Mouse (Mus musculus) liver, embryonic 16.5 days (tissue): Measurements from ENCODE around the gene Tnfrsf8. TPM values are rescaled to one million over a fixed set of nuclear protein-coding genes. Genes with fewer than 3 reads are reported as not detected.

Experiments used
- ATAC-seq: fragments of 200-750 bp; cut with Nextera tagmentation; 2 replicates; pipeline ENCODE4 v1.8.0; 2017; ENCODE audit warnings: low read depth, mild to moderate bottlenecking, moderate number of reproducible peaks, moderate library complexity
- H3K27ac ChIP-seq: fragments of 300-500 bp; sonication (generic); 2 replicates; pipeline ENCODE4 v1.5.1; 2014; ENCODE audit warnings: mild to moderate bottlenecking, low read length
- H3K27me3 ChIP-seq: fragments of 300-500 bp; sonication (generic); 2 replicates; pipeline ENCODE4 v1.6.1; 2014; ENCODE audit warnings: low read depth, low read length, mixed read lengths; ENCODE audit not compliant: control insufficient read depth, insufficient read depth
- H3K36me3 ChIP-seq: fragments of 300-500 bp; sonication (generic); 2 replicates; pipeline ENCODE4 v1.6.1; 2014; ENCODE audit warnings: mild to moderate bottlenecking; ENCODE audit not compliant: control insufficient read depth, insufficient read depth
- H3K4me1 ChIP-seq: fragments of 300-500 bp; sonication (generic); 2 replicates; pipeline ENCODE4 v1.6.1; 2014; ENCODE audit warnings: low read depth, low read length, mixed read lengths; ENCODE audit not compliant: control insufficient read depth
- H3K4me2 ChIP-seq: fragments of 300-500 bp; sonication (generic); 2 replicates; pipeline ENCODE4 v1.6.1; 2014; ENCODE audit warnings: low read depth, low read length, mixed read lengths
- H3K4me3 ChIP-seq: fragments of 300-500 bp; sonication (generic); 2 replicates; pipeline ENCODE4 v1.5.1; 2014; ENCODE audit warnings: low read depth, mild to moderate bottlenecking, low read length
- H3K9ac ChIP-seq: fragments of 300-500 bp; sonication (generic); 2 replicates; pipeline ENCODE4 v1.6.1; 2014; ENCODE audit warnings: low read depth, low read length
- H3K9me3 ChIP-seq: fragments of 300-500 bp; sonication (generic); replicated peaks from 2 replicates; pipeline ENCODE4 v1.6.1; 2016; ENCODE audit warnings: low read length; ENCODE audit not compliant: control insufficient read depth
- WGBS: fragments of 180-500 bp; shearing (Covaris S2); extraction: QIAGEN DNeasy Blood & Tissue Kit; methylation state at CpG from one replicate; pipeline ENCODE4 v1.1.7; 2014; ENCODE audit not compliant: insufficient replicate concordance; 5-methylcytosine and 5-hydroxymethylcytosine counted together
- polyA plus RNA-seq: library from polyadenylated mRNA; unstranded; fragments of >200 nt; fragmentation: Nextera tagmentation; extraction: Ambion mirVana; gene quantifications from 2 replicates; pipeline ENCODE4 v1.2.1, GENCODE M21; 2015

The Tnfrsf8 gene
- polyA plus RNA-seq, 1 experiment from 2014 or later: not detected

- H3K9me3 ChIP-seq: no peaks in the 10 kb centered on the region
- 38% methylated on average over 4 of the region's 4 CpGs for WGBS
- no peak overlapping the region for H3K9ac ChIP-seq
- no peaks in the 10 kb centered on the region; the same call in 1 of the 2 replicates for H3K4me1 ChIP-seq
- H3K4me3 ChIP-seq: no peak overlapping the region
- no peaks in the 10 kb centered on the region for H3K36me3 ChIP-seq
- ATAC-seq: no peak
- H3K27ac ChIP-seq: no peak overlapping the region
- no peaks in the 10 kb centered on the region for H3K27me3 ChIP-seq
- H3K4me2 ChIP-seq: no peak overlapping the region
These were observed 48.5 kb downstream of the Tnfrsf8 start for GRCm38 (mm10) chr4:145266505-145266904.

GRCm38 (mm10) chr4:145264761-145265160, 50.2 kb downstream of the Tnfrsf8 start:
- WGBS: 10% methylated on average over 2 of the region's 2 CpGs
- no peak overlapping the region for H3K4me3 ChIP-seq
- ATAC-seq: no peak

DNA sequence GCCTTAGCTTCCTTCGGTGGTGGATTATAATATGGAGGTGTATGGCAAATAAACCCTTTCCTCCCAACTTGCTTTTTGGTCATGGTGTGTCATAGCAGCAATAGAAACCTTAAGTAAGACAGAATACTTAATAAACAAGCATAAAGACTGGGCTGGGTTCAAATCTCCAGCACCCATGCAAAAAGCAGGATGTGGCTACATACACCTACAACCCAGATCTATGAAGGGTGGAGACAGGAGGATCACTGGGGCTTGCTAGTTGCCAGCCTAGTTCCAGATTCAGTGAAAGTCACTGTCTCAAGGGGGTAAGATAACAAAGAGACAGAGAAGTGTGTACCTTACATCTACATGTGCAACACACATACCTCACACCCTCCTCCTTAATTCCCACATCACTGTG, 51.4 kb downstream of the Tnfrsf8 start:
- no peaks in the 10 kb centered on the region for H3K27me3 ChIP-seq
- no peaks in the 10 kb centered on the region for H3K9me3 ChIP-seq
- no peak for ATAC-seq
- no peaks in the 10 kb centered on the region; the same call in 1 of the 2 replicates for H3K4me1 ChIP-seq
- H3K4me3 ChIP-seq: no peak overlapping the region
- H3K9ac ChIP-seq: no peak overlapping the region
- no peaks in the 10 kb centered on the region for H3K36me3 ChIP-seq
- WGBS: 69% methylated on average over 1 of the region's 1 CpGs
- H3K4me2 ChIP-seq: no peak overlapping the region
- no peak overlapping the region for H3K27ac ChIP-seq

More at GRCm38 (mm10) chr4:145264761-145265160, 50.2 kb downstream of the Tnfrsf8 start:
- H3K27me3 ChIP-seq: no peaks in the 10 kb centered on the region
- no peaks in the 10 kb centered on the region for H3K36me3 ChIP-seq
- H3K9ac ChIP-seq: no peak overlapping the region
- H3K4me2 ChIP-seq: no peak overlapping the region
- H3K4me1 ChIP-seq: no peaks in the 10 kb centered on the region; the same call in 1 of the 2 replicates
- no peaks in the 10 kb centered on the region for H3K9me3 ChIP-seq
- H3K27ac ChIP-seq: no peak overlapping the region

GRCm38 (mm10) chr4:145260802-145261201, 54.2 kb downstream of the Tnfrsf8 start:
- ATAC-seq: no peak
- Histone ChIP-seq H3K4me1 (no peaks in the 10 kb centered on the region), H3K27ac (no peak overlapping the region), H3K9me3 (no peaks in the 10 kb centered on the region), H3K4me3 (no peak overlapping the region), H3K36me3 (no peaks in the 10 kb centered on the region), H3K27me3 (no peaks in the 10 kb centered on the region), H3K4me2 (no peak overlapping the region), H3K9ac (no peak overlapping the region)
- WGBS: 51% methylated on average over 5 of the region's 5 CpGs

GRCm38 (mm10) chr4:145257751-145258434, 57.1 kb downstream of the Tnfrsf8 start:
- Histone ChIP-seq H3K4me1 (no peaks in the 10 kb centered on the region; the same call in 1 of the 2 replicates), H3K27me3 (no peaks in the 10 kb centered on the region), H3K36me3 (no peaks in the 10 kb centered on the region), H3K4me3 (no peak overlapping the region), H3K27ac (no peak overlapping the region), H3K9me3 (no peaks in the 10 kb centered on the region), H3K9ac (no peak overlapping the region), H3K4me2 (no peak overlapping the region)
- peak; percentile 40 for ATAC-seq
- WGBS: 55% methylated on average over 5 of the region's 5 CpGs

GRCm38 (mm10) chr4:145256144-145256543, 58.8 kb downstream of the Tnfrsf8 start:
- ATAC-seq: no peak

DNA sequence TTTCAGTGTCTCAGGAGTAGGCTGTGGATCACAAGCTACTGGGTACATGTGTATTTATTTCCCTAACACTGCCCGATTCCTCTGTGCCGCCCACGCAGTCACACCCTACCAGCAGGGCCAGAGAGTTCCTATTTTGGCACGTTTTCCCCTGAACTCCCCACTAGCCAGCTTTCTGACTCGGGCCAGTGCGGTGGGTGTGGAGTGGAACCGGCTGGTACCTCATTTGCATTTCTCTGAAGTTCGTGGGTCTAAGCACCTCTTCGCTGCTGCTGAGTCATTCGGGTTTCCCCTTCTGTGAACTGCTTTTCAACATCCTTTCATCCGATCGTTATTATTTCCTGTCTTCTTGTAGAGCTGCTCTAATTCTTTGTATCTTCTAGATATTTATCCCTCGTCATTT, 60.5 kb downstream of the Tnfrsf8 start:
- peak overlapping the region; percentile 18; the same call in 1 of the 2 replicates for H3K4me2 ChIP-seq
- WGBS: 10% methylated on average over 13 of the region's 13 CpGs
- no peak overlapping the region for H3K4me3 ChIP-seq
- no peaks in the 10 kb centered on the region for H3K27me3 ChIP-seq
- no peak overlapping the region for H3K27ac ChIP-seq
- H3K9ac ChIP-seq: no peak overlapping the region
- ATAC-seq: peak; percentile 37
- H3K9me3 ChIP-seq: no peaks in the 10 kb centered on the region
- no peaks in the 10 kb centered on the region for H3K36me3 ChIP-seq
- H3K4me1 ChIP-seq: no peaks in the 10 kb centered on the region; the same call in 1 of the 2 replicates

More at GRCm38 (mm10) chr4:145256144-145256543, 58.8 kb downstream of the Tnfrsf8 start:
- no peaks in the 10 kb centered on the region for H3K36me3 ChIP-seq
- H3K27me3 ChIP-seq: no peaks in the 10 kb centered on the region
- H3K9ac ChIP-seq: no peak overlapping the region
- no peak overlapping the region for H3K4me3 ChIP-seq
- H3K27ac ChIP-seq: no peak overlapping the region
- H3K4me2 ChIP-seq: no peak overlapping the region
- H3K9me3 ChIP-seq: no peaks in the 10 kb centered on the region
- H3K4me1 ChIP-seq: no peaks in the 10 kb centered on the region; the same call in 1 of the 2 replicates
- 66% methylated on average over 5 of the region's 5 CpGs for WGBS

GRCm38 (mm10) chr4:145252611-145253010, 62.4 kb downstream of the Tnfrsf8 start:
- H3K9me3 ChIP-seq: no peaks in the 10 kb centered on the region
- no peak overlapping the region for H3K27ac ChIP-seq
- no peak overlapping the region for H3K9ac ChIP-seq
- no peaks in the 10 kb centered on the region; the same call in 1 of the 2 replicates for H3K4me1 ChIP-seq
- ATAC-seq: no peak
- no peak overlapping the region for H3K4me3 ChIP-seq
- H3K27me3 ChIP-seq: no peaks in the 10 kb centered on the region; the same call in 1 of the 2 replicates
- WGBS: 69% methylated on average over 8 of the region's 8 CpGs
- H3K4me2 ChIP-seq: no peak overlapping the region
- H3K36me3 ChIP-seq: no peaks in the 10 kb centered on the region

DNA sequence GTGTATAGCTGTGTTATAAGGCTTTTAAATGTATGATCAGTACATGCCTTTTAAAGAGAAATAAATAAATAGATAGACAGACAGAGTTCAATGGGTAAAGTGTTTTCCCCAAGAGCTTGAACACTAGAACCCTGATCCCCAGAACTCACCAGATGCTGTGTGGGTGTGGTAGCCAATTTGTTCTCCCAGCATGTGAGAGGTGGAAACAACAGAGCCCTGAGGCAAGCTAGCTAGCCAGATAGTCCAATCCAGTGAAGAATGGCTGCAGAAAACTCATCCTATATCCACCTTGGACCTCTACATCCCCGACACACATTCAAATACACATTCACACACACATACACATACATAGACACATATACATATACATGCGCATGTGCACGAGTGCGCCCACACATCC, 63.4 kb downstream of the Tnfrsf8 start:
- 71% methylated on average over 4 of the region's 4 CpGs for WGBS
- ATAC-seq: no peak
- Histone ChIP-seq H3K27ac (no peak overlapping the region), H3K9ac (no peak overlapping the region), H3K9me3 (no peaks in the 10 kb centered on the region), H3K4me2 (no peak overlapping the region), H3K4me1 (no peaks in the 10 kb centered on the region; the same call in 1 of the 2 replicates), H3K27me3 (no peaks in the 10 kb centered on the region; the same call in 1 of the 2 replicates), H3K4me3 (no peak overlapping the region), H3K36me3 (no peaks in the 10 kb centered on the region)
